Mouse (Mus musculus): ENCODE measurements around the gene Gucy1a1. TPM values are rescaled to one million over a fixed set of nuclear protein-coding genes. Genes with fewer than 3 reads are reported as not detected.

Gene Gucy1a1
- polyA plus RNA-seq, 1 experiment from 2014 or later = 68.9 TPM

- Histone ChIP-seq H3K9me3 (ENCODE audit: control insufficient read depth, low read length) (no peaks in the 10 kb centered on the region), H3K4me3 (replicated peaks; ENCODE audit: low read length) (no peak overlapping the region), H3K4me1 (replicated peaks; ENCODE audit: control insufficient read depth, insufficient read depth, low read length) (peaks cover 7% of the 10 kb centered on the region), H3K4me2 (ENCODE audit: low read length) (no peak overlapping the region), H3K9ac (replicated peaks; ENCODE audit: low read depth, low read length) (no peak overlapping the region), H3K27me3 (replicated peaks; ENCODE audit: control insufficient read depth, insufficient read depth, low read length) (no peaks in the 10 kb centered on the region), H3K27ac (ENCODE audit: low read length) (no peak overlapping the region), H3K36me3 (ENCODE audit: control insufficient read depth, insufficient read depth) (peaks cover 2% of the 10 kb centered on the region; the same call in 1 of the 2 replicates)
- WGBS = 69% methylated on average over 5 of the region's 5 CpGs
- no peak for ATAC-seq
These were observed 91.2 kb downstream of the Gucy1a1 start for GRCm38 (mm10) chr3:82054283-82054974.

DNA sequence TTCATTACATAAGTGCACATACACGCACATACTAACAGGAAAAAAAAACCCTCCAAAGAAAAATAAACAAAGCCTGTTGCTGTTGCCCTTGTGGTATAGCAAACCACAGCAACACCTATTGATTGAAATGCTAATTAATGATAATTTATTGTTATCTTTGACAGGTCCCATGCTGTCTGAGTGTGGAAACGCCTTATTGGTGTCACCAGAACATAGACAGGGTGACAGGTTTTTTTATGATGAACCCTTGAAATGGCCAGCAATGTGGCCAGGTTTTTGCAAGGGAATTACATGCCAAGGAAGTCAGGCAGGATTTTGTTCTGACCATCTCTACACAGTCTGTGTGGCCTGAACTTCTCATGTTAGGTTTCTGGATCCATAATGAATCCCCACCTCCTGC, 93.6 kb downstream of the Gucy1a1 start:
- Histone ChIP-seq H3K4me3 (replicated peaks; ENCODE audit: low read length) (no peak overlapping the region), H3K4me1 (replicated peaks; ENCODE audit: control insufficient read depth, insufficient read depth, low read length) (peaks cover 14% of the 10 kb centered on the region), H3K36me3 (ENCODE audit: control insufficient read depth, insufficient read depth) (no peaks in the 10 kb centered on the region), H3K9me3 (ENCODE audit: control insufficient read depth, low read length) (no peaks in the 10 kb centered on the region), H3K27me3 (replicated peaks; ENCODE audit: control insufficient read depth, insufficient read depth, low read length) (no peaks in the 10 kb centered on the region), H3K9ac (replicated peaks; ENCODE audit: low read depth, low read length) (no peak overlapping the region), H3K4me2 (ENCODE audit: low read length) (no peak overlapping the region), H3K27ac (ENCODE audit: low read length) (peak overlapping the region; percentile 63)
- peak; percentile 26 for ATAC-seq
- WGBS = 22% methylated on average over 2 of the region's 2 CpGs

GRCm38 (mm10) chr3:82051468-82051867, 94.1 kb downstream of the Gucy1a1 start:
- Histone ChIP-seq H3K9me3 (ENCODE audit: control insufficient read depth, low read length) (no peaks in the 10 kb centered on the region), H3K4me1 (replicated peaks; ENCODE audit: control insufficient read depth, insufficient read depth, low read length) (peaks cover 14% of the 10 kb centered on the region), H3K36me3 (ENCODE audit: control insufficient read depth, insufficient read depth) (no peaks in the 10 kb centered on the region), H3K9ac (replicated peaks; ENCODE audit: low read depth, low read length) (no peak overlapping the region), H3K27me3 (replicated peaks; ENCODE audit: control insufficient read depth, insufficient read depth, low read length) (no peaks in the 10 kb centered on the region), H3K27ac (ENCODE audit: low read length) (no peak overlapping the region), H3K4me3 (replicated peaks; ENCODE audit: low read length) (no peak overlapping the region), H3K4me2 (ENCODE audit: low read length) (no peak overlapping the region)
- peak; percentile 82 for ATAC-seq

GRCm38 (mm10) chr3:82048681-82049080, 96.9 kb downstream of the Gucy1a1 start:
- H3K9ac ChIP-seq (replicated peaks; ENCODE audit: low read depth, low read length) = no peak overlapping the region
- peak overlapping the region; percentile 44; the same call in 1 of the 2 replicates for H3K27ac ChIP-seq (ENCODE audit: low read length)
- H3K4me2 ChIP-seq (ENCODE audit: low read length) = no peak overlapping the region
- H3K9me3 ChIP-seq (ENCODE audit: control insufficient read depth, low read length) = no peaks in the 10 kb centered on the region
- H3K36me3 ChIP-seq (ENCODE audit: control insufficient read depth, insufficient read depth) = no peaks in the 10 kb centered on the region
- H3K4me1 ChIP-seq (replicated peaks; ENCODE audit: control insufficient read depth, insufficient read depth, low read length) = peaks cover 14% of the 10 kb centered on the region
- no peak for ATAC-seq
- WGBS = 45% methylated on average over 7 of the region's 7 CpGs
- no peaks in the 10 kb centered on the region for H3K27me3 ChIP-seq (replicated peaks; ENCODE audit: control insufficient read depth, insufficient read depth, low read length)
- no peak overlapping the region for H3K4me3 ChIP-seq (replicated peaks; ENCODE audit: low read length)

DNA sequence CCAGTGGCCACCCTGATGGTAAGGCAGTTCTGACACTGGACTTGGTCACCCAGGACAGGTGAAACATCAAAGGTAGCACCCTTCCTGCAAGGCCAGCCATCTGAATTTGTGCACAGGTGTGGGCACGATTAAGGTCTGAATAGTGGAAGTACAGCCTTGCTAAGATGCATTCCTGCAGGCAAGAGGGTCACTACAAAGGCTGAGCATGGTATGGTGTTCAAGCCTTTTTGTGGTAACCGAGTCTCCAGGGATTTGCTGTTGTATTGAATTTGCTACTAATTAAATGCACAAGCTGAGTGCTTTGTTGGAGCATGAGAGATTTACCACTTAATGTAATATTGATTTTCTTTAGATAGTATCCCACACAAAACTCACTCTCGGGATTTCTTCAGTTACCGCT, 97.5 kb downstream of the Gucy1a1 start:
- Histone ChIP-seq H3K4me1 (replicated peaks; ENCODE audit: control insufficient read depth, insufficient read depth, low read length) (peaks cover 14% of the 10 kb centered on the region), H3K4me2 (ENCODE audit: low read length) (no peak overlapping the region), H3K27me3 (replicated peaks; ENCODE audit: control insufficient read depth, insufficient read depth, low read length) (no peaks in the 10 kb centered on the region), H3K9ac (replicated peaks; ENCODE audit: low read depth, low read length) (no peak overlapping the region), H3K27ac (ENCODE audit: low read length) (no peak overlapping the region), H3K36me3 (ENCODE audit: control insufficient read depth, insufficient read depth) (no peaks in the 10 kb centered on the region), H3K4me3 (replicated peaks; ENCODE audit: low read length) (no peak overlapping the region), H3K9me3 (ENCODE audit: control insufficient read depth, low read length) (no peaks in the 10 kb centered on the region)
- WGBS = 44% methylated on average over 4 of the region's 4 CpGs
- no peak for ATAC-seq

DNA sequence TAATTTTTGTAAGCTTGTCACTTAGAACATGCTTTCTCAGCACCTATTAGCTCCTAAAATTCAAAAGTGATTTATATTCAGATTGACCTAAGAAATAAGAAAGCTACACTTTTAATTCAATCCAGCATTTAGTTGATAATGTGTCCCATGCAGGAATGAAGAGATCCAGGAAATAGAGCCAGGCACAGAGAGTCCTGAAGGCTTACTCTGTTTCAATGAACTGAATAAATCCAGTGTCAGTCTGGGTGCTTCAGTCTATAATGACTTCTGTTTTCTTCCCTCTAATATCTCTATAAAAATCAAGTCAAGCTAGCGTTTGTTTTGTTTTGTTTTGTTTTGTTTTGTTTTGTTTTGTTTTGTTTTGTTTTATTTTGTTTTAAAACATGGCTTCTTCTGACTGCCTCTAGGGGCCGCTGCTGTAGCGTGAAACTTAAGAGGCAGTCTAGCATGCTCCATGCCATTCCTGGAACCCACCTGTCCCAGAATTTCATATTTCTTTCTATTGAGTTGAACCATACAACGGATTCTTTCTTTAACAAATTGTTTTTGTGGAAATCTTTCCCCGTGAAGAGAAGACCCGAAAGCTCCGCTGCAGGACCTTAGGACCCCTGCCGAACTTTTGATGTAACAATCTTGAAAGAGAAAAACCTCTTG, 98.4 kb downstream of the Gucy1a1 start:
- peak; percentile 68 for ATAC-seq
- Histone ChIP-seq H3K9ac (replicated peaks; ENCODE audit: low read depth, low read length) (no peak overlapping the region), H3K27ac (ENCODE audit: low read length) (no peak overlapping the region), H3K4me1 (replicated peaks; ENCODE audit: control insufficient read depth, insufficient read depth, low read length) (peaks cover 10% of the 10 kb centered on the region), H3K9me3 (ENCODE audit: control insufficient read depth, low read length) (no peaks in the 10 kb centered on the region), H3K36me3 (ENCODE audit: control insufficient read depth, insufficient read depth) (no peaks in the 10 kb centered on the region), H3K27me3 (replicated peaks; ENCODE audit: control insufficient read depth, insufficient read depth, low read length) (no peaks in the 10 kb centered on the region), H3K4me2 (ENCODE audit: low read length) (no peak overlapping the region), H3K4me3 (replicated peaks; ENCODE audit: low read length) (no peak overlapping the region)
- WGBS = 26% methylated on average over 8 of the region's 8 CpGs

DNA sequence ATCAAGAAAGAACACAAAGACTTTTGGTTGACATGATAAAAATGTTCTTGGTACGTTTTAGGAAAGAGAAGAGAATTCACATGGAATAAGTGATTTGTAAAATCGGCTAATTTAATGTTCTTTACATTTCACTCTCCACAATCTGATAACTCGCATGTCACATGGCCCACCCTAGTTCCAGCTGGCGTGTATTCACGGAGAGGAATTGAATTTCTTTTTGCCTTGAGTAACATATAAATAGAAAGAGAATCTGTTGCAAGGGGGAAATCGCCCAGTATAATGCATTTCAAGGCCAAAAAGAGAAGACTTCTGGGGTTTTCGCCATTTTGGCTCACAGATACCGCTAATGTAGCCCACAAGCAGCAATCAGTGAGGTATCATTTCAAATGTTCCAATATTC, 99.5 kb downstream of the Gucy1a1 start:
- H3K27ac ChIP-seq (ENCODE audit: low read length) = peak overlapping the region; percentile 16
- H3K9me3 ChIP-seq (ENCODE audit: control insufficient read depth, low read length) = no peaks in the 10 kb centered on the region
- 82% methylated on average over 8 of the region's 8 CpGs for WGBS
- no peak overlapping the region for H3K4me3 ChIP-seq (replicated peaks; ENCODE audit: low read length)
- ATAC-seq = peak; percentile 43
- H3K27me3 ChIP-seq (replicated peaks; ENCODE audit: control insufficient read depth, insufficient read depth, low read length) = no peaks in the 10 kb centered on the region
- no peak overlapping the region for H3K4me2 ChIP-seq (ENCODE audit: low read length)
- H3K36me3 ChIP-seq (ENCODE audit: control insufficient read depth, insufficient read depth) = no peaks in the 10 kb centered on the region
- H3K4me1 ChIP-seq (replicated peaks; ENCODE audit: control insufficient read depth, insufficient read depth, low read length) = peaks cover 7% of the 10 kb centered on the region
- no peak overlapping the region for H3K9ac ChIP-seq (replicated peaks; ENCODE audit: low read depth, low read length)

GRCm38 (mm10) chr3:82044902-82045301, 100.7 kb downstream of the Gucy1a1 start:
- peaks cover 7% of the 10 kb centered on the region for H3K4me1 ChIP-seq (replicated peaks; ENCODE audit: control insufficient read depth, insufficient read depth, low read length)
- no peak for ATAC-seq
- no peaks in the 10 kb centered on the region for H3K9me3 ChIP-seq (ENCODE audit: control insufficient read depth, low read length)
- no peaks in the 10 kb centered on the region for H3K27me3 ChIP-seq (replicated peaks; ENCODE audit: control insufficient read depth, insufficient read depth, low read length)
- H3K9ac ChIP-seq (replicated peaks; ENCODE audit: low read depth, low read length) = no peak overlapping the region
- H3K36me3 ChIP-seq (ENCODE audit: control insufficient read depth, insufficient read depth) = peaks cover under 1% of the 10 kb centered on the region; the same call in 1 of the 2 replicates
- H3K4me3 ChIP-seq (replicated peaks; ENCODE audit: low read length) = no peak overlapping the region
- H3K27ac ChIP-seq (ENCODE audit: low read length) = no peak overlapping the region
- WGBS = 82% methylated on average over 5 of the region's 5 CpGs
- no peak overlapping the region for H3K4me2 ChIP-seq (ENCODE audit: low read length)

DNA sequence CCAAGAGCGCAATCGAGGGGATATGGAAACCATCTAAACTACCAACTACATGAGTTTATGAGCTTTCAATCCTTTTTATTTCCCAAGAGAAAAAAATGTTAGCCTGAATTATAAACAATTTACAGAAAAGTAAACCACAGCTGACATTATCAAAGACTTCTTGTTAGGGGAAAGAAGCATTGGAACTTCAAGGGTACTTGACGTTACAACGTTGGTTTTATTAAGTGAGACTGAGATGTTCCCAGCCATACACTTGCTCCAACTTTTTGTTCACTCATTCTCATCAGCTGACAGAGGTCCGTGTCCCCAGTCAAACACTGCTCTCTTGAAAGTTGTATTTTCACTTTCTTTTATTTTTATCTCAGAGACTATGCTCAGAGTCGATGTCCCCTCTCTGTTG, 101.9 kb downstream of the Gucy1a1 start:
- Histone ChIP-seq H3K9me3 (ENCODE audit: control insufficient read depth, low read length) (no peaks in the 10 kb centered on the region), H3K4me3 (replicated peaks; ENCODE audit: low read length) (no peak overlapping the region), H3K4me2 (ENCODE audit: low read length) (no peak overlapping the region), H3K4me1 (replicated peaks; ENCODE audit: control insufficient read depth, insufficient read depth, low read length) (peaks cover 3% of the 10 kb centered on the region), H3K27ac (ENCODE audit: low read length) (no peak overlapping the region), H3K9ac (replicated peaks; ENCODE audit: low read depth, low read length) (no peak overlapping the region), H3K36me3 (ENCODE audit: control insufficient read depth, insufficient read depth) (peaks cover 6% of the 10 kb centered on the region; the same call in 1 of the 2 replicates), H3K27me3 (replicated peaks; ENCODE audit: control insufficient read depth, insufficient read depth, low read length) (no peaks in the 10 kb centered on the region)
- no peak for ATAC-seq
- WGBS = 86% methylated on average over 6 of the region's 6 CpGs

Data from forebrain, embryonic 16.5 days (tissue).